Mouse (Mus musculus) erythroblast, embryonic 14.5 days (primary cell): ENCODE measurements around the gene Golph3. TPM values are rescaled to one million over a fixed set of nuclear protein-coding genes. Genes with fewer than 3 reads are reported as not detected.

ENCODE experiments used
- H3K27me3 ChIP-seq: 2 replicates; pipeline ENCODE4 v1.6.1; 2012; ENCODE audit warnings: inconsistent platforms; ENCODE audit not compliant: control insufficient read depth
- H3K36me3 ChIP-seq: 2 replicates; pipeline ENCODE4 v1.6.1; 2012; ENCODE audit warnings: mild to moderate bottlenecking, inconsistent platforms; ENCODE audit not compliant: control insufficient read depth
- H3K4me1 ChIP-seq: 2 replicates; pipeline ENCODE4 v1.6.1; 2012; ENCODE audit warnings: inconsistent platforms; ENCODE audit not compliant: control insufficient read depth
- H3K4me3 ChIP-seq: replicated peaks from 2 replicates; pipeline ENCODE3; 2012; ENCODE audit warnings: moderate library complexity, mild to moderate bottlenecking, inconsistent platforms
- H3K9me3 ChIP-seq: 2 replicates; pipeline ENCODE4 v1.6.1; 2012; ENCODE audit warnings: low read length, inconsistent platforms, mixed read lengths; ENCODE audit not compliant: control insufficient read depth
- GATA1 ChIP-seq: IDR thresholded peaks from 2 replicates; pipeline ENCODE4 v1.6.1; 2012; ENCODE audit warnings: low read length, inconsistent platforms, mixed read lengths
- TAL1 ChIP-seq: IDR thresholded peaks from 3 replicates; pipeline ENCODE4 v1.6.1; 2012; ENCODE audit warnings: low read length, inconsistent platforms, mixed read lengths
- polyA plus RNA-seq: library from polyadenylated mRNA; stranded (reverse); fragments of >175 nt; gene quantifications from 2 replicates; pipeline ENCODE4 v1.2.3, GENCODE M21; 2012

Gene Golph3
- polyA plus RNA-seq, 1 experiment = 30.2 TPM

DNA sequence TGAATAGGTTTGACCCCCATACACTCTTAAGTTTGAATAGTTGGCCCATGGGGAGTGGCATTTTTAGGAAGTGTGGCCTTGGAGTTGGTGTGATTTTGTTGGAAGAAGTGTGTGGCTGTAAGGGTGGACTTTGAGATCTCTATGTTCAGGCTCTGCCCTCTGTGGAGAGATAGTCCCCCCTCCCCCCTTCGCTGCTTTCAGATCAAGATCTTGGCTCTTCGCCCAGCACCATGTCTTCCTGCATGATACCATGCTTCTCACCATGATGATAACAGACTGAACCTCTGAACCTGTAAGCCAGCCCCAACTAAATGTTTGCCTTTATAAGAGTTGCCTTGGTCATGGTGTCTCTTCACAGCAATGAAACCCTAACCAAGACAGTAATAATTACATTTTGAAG lies 29.5 kb upstream of the Golph3 start:
- H3K4me1 ChIP-seq = peaks cover 8% of the 10 kb centered on the region
- no peak overlapping the region for H3K4me3 ChIP-seq
- no peaks in the 10 kb centered on the region for H3K9me3 ChIP-seq
- TF ChIP-seq TAL1 = no peak
- no peak for TF ChIP-seq GATA1
- no peaks in the 10 kb centered on the region for H3K27me3 ChIP-seq
- H3K36me3 ChIP-seq = no peaks in the 10 kb centered on the region

DNA sequence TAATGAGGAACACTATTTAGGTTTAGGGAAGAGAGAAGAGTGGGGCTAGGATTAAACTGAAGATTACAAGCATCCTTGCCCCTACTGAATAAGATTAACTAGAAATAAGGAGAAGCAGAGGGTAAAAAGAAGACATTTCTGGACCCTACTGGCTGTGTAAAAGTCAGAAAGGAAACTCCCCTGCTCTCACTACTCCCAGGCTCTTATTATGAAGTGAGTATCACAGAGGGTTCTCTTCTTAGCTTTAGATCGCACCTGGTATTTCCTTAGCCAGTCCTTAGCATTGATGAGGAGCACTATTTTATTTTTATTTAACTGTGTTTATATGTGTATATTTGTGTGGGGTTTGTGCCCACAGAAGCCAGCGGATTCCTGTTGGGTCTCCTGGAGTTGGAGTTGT lies 25.0 kb upstream of the Golph3 start:
- Histone ChIP-seq H3K36me3 (no peaks in the 10 kb centered on the region), H3K4me1 (peaks cover 2% of the 10 kb centered on the region; the same call in 1 of the 2 replicates), H3K4me3 (no peak overlapping the region), H3K27me3 (no peaks in the 10 kb centered on the region), H3K9me3 (no peaks in the 10 kb centered on the region)
- TF ChIP-seq GATA1 = no peak
- no peak for TF ChIP-seq TAL1

DNA sequence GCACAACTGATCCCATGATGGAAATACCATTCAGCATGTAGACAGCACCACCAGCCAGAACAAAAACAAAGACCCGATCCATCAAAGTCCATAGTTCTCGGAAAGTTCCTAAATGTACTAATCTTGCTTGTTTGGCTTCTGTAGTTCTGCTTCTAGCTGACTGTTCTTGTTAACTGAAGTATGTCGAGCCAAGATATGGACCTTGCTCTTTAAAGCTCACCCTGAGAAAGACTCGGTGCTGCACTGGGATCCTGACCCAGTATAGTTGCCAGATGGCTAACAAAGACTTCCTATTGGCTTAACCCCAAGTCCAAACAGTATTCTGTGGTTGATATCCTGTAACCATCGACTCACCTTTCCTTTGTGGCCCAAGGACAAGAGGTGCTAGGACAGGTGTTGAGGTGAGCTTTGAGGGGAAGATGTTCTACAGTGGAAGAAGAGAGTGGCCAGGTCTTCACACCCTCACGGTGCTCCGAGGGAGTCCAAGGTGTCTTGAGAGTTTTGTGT lies 23.0 kb upstream of the Golph3 start:
- no peak for TF ChIP-seq TAL1
- TF ChIP-seq GATA1 = no peak
- Histone ChIP-seq H3K36me3 (no peaks in the 10 kb centered on the region), H3K9me3 (no peaks in the 10 kb centered on the region), H3K4me1 (peaks cover 4% of the 10 kb centered on the region), H3K4me3 (no peak overlapping the region), H3K27me3 (no peaks in the 10 kb centered on the region)

DNA sequence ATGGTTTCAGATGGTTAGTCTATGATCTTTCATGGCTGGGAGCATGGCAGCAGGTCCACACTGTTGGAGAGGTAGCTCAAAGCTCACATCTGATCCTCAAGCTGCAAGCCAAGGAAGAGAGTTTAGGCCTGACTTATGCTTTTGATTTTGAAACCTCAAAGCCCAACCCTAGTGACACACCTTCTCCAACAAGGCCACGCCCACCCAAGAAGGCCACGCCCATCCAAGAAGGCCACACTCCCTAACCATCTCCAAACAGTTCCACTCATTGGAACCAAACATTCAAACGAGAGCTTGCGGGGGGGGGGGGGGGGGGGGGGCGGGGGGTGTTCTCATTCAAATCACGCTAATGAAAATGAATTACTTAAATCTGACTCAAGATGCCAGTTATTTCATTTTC lies 19.5 kb upstream of the Golph3 start:
- no peaks in the 10 kb centered on the region for H3K36me3 ChIP-seq
- H3K4me1 ChIP-seq = peaks cover 28% of the 10 kb centered on the region
- H3K27me3 ChIP-seq = no peaks in the 10 kb centered on the region
- TF ChIP-seq GATA1 = no peak
- TF ChIP-seq TAL1 = no peak
- no peak overlapping the region for H3K4me3 ChIP-seq
- H3K9me3 ChIP-seq = no peaks in the 10 kb centered on the region

DNA sequence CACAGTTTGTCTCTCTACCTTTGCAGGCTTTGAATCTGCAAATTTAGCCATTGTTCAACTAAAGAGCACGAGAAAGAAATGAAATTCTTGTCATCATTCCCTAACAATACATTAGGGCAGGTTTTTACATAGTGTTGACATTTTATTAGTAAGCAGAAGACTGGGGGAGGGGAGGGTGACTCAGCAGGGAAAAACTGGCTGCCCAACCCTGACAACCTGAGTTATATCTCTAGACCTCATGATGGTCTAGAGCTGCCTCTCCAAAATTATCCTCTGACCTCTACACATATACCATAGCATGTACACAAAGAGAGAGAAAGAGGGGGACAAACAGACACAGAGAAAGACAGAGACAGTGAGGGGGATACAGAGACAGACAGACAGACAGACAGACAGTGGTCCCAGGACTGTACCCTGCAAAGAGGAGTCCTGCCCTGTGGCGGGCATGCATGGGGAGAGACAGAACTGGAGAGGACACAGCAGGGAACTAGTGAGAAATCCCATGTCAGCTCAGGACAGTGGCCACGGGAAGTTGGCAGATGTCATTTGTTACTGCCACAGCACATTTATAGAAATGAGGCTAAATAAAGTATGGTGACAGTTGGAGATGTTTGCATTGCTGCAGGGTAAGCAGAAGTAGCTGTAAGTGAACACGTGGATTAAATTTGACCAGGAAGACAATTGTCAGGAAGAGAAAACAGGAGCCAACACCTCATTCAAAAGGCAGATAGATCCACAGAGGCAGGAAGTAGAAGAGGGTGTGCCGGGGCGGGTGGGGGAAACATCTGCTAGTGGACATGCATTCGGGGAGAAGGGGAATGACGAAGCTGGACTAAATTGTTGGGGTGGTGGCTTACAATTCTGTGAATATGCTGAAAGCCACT lies 14.8 kb upstream of the Golph3 start:
- no peaks in the 10 kb centered on the region for H3K27me3 ChIP-seq
- peak overlapping the region; percentile 25 for H3K4me3 ChIP-seq
- no peaks in the 10 kb centered on the region for H3K36me3 ChIP-seq
- no peak for TF ChIP-seq GATA1
- TF ChIP-seq TAL1 = no peak
- H3K4me1 ChIP-seq = peaks cover 48% of the 10 kb centered on the region
- no peaks in the 10 kb centered on the region for H3K9me3 ChIP-seq

DNA sequence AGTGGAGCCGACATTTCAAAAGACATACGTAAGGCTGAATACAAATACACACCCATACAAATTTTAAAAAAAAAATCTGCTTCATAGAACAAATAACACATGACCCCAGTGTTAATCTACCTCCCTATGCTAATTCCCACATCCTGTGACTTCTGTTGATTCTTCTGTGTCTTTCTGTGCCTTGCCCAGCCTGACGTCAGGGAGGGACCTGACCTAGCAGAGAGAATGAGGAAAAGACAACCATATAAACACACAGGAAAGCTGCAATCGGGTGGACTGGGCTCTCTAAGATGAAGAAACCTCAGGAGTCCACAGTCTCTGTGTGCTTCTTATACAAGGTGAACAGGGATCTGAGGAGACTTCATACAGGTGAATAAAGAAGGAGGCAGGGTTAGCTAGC lies 14.1 kb upstream of the Golph3 start:
- Histone ChIP-seq H3K4me1 (peaks cover 46% of the 10 kb centered on the region), H3K36me3 (no peaks in the 10 kb centered on the region), H3K9me3 (no peaks in the 10 kb centered on the region), H3K27me3 (no peaks in the 10 kb centered on the region), H3K4me3 (no peak overlapping the region)
- TF ChIP-seq GATA1 (no peak), TAL1 (no peak)

DNA sequence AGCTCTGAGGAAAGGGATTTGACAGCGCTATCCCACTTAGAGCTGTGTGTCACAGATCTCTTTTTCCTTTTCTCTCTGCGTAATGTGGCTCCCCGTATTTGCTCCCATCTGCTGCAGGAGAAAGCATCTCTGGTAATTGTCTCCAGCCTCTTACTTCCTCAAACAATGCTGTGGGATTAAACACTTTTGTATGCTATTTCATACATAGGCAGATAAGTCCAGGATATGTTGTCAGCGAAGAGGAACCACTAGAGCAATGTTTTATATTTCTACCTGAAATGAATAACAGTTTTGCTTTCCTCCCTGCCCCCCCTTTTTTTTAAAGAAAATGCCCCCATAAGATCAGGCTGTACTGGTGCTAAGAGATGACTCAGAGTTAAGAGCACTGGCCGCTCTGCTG lies 12.7 kb upstream of the Golph3 start:
- no peak for TF ChIP-seq GATA1
- TF ChIP-seq TAL1 = no peak
- no peaks in the 10 kb centered on the region for H3K36me3 ChIP-seq
- H3K27me3 ChIP-seq = no peaks in the 10 kb centered on the region
- H3K9me3 ChIP-seq = no peaks in the 10 kb centered on the region
- peaks cover 51% of the 10 kb centered on the region for H3K4me1 ChIP-seq
- no peak overlapping the region for H3K4me3 ChIP-seq

DNA sequence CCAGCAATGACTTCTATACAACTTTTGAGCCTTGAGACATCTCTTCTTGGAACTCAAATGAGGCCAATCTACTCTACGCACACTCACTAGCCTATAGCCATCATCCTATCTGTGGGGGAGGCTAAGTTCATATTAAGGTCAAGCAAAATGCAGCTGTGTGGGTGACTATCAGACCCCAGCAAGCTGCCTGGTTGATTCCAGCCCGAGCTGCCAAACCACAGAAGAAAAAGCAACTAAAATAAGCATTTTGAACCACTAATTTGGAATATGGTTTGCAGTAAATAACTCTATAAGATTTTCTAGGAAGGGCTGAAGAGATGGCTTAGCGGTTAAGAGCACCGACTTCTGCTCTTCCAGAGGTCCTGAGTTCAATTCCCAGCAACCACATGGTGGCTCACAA lies 10.6 kb upstream of the Golph3 start:
- TF ChIP-seq TAL1 (no peak), GATA1 (no peak)
- Histone ChIP-seq H3K36me3 (no peaks in the 10 kb centered on the region), H3K4me1 (peaks cover 43% of the 10 kb centered on the region), H3K9me3 (no peaks in the 10 kb centered on the region), H3K4me3 (no peak overlapping the region), H3K27me3 (no peaks in the 10 kb centered on the region)

DNA sequence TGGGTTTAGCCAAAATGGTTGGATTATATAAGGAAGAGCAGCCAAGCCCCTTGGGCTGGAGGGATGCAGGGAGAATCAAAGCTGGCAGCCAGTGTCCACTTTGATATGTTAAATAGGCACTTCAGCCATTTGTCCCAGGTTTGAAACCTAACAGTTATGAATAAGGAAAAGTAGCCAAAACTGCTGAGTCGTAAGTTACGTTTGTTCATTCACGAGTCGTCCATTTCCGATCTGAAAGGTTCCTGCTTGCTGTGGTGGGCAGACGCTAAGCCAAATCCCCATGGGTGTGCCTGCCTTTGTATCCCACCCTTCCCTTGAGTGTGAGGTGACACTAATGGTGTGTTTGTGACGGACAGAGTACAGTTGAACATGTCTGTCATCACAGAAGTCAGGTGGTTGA lies 9.8 kb upstream of the Golph3 start:
- Histone ChIP-seq H3K27me3 (no peaks in the 10 kb centered on the region), H3K36me3 (no peaks in the 10 kb centered on the region), H3K4me3 (no peak overlapping the region), H3K9me3 (no peaks in the 10 kb centered on the region), H3K4me1 (peaks cover 36% of the 10 kb centered on the region)
- TF ChIP-seq GATA1 (no peak), TAL1 (no peak)

DNA sequence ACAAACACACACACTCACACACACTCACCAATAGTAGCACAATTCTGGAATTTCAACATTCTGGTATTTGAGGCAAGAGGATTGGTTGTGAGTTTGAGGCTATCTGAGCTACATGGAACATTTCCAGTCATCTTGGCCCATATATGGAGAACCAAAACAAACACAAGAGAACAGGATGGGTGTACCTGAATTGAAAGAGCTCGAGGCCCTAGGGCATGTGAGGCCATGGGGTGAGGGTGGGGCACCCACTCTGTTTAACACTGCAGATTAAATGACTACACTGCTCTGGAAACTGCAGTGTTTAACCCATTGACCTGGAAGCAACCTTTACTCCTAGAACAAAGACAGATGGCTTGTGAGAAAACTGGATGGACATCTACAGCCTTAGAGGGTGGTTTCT lies 8.0 kb upstream of the Golph3 start:
- Histone ChIP-seq H3K4me3 (no peak overlapping the region), H3K4me1 (peaks cover 32% of the 10 kb centered on the region), H3K9me3 (no peaks in the 10 kb centered on the region), H3K36me3 (no peaks in the 10 kb centered on the region), H3K27me3 (no peaks in the 10 kb centered on the region)
- no peak for TF ChIP-seq GATA1
- no peak for TF ChIP-seq TAL1
